Mouse (Mus musculus): ENCODE data around the gene Adcy2. TPM values are rescaled to one million over a fixed set of nuclear protein-coding genes. Genes with fewer than 3 reads are reported as not detected.

Gene Adcy2
- total and polyA plus RNA-seq, 3 experiments = not detected

- Histone ChIP-seq H3K9ac (ENCODE audit: insufficient read depth, low read depth) (no peak overlapping the region), H3K4me1 (ENCODE audit: control insufficient read depth in 1 of 2, insufficient read depth in 2 of 2) (no peaks in the 10 kb centered on the region), H3K79me2 (replicated peaks; ENCODE audit: control insufficient read depth, extremely low read depth, insufficient read depth, poor library complexity, severe bottlenecking) (no peaks in the 10 kb centered on the region), H3K9me3 (replicated peaks; ENCODE audit: low read length) (peaks cover 40% of the 10 kb centered on the region), H3K4me2 (ENCODE audit: insufficient read depth, low read depth, poor library complexity, severe bottlenecking) (no peak overlapping the region), H3K27ac (ENCODE audit: insufficient read depth, low read depth) (no peak overlapping the region), H3K36me3 (replicated peaks in 1 of 2; ENCODE audit: control insufficient read depth in 1 of 2, insufficient read depth in 1 of 2, low read length in 1 of 2) (no peaks in the 10 kb centered on the region), H3K27me3 (replicated peaks) (no peaks in the 10 kb centered on the region), H3K4me3 (replicated peaks in 1 of 3; ENCODE audit: low read depth in 2 of 3, low read length in 2 of 3, poor library complexity in 1 of 3) (no peak overlapping the region)
- dilution Hi-C loops (cut with MboI; ENCODE audit: extremely low pct_ligation_motif_present, extremely low pct_unique_long_range_greater_than_20kb, low sequenced_read_pairs) = no loop called here
- in situ Hi-C loops (cut with MboI; ENCODE audit: low pct_ligation_motif_present, low pct_unique_long_range_greater_than_20kb, low sequenced_read_pairs) = no loop called here
- TF ChIP-seq MAZ (IDR thresholded peaks at IDR 0.05; ENCODE audit: low read depth, low read length) (no peak), CHD1 (IDR thresholded peaks at IDR 0.05; ENCODE audit: low read depth, low read length) (no peak), RAD21 (IDR thresholded peaks at IDR 0.05; ENCODE audit: low read depth, low read length) (no peak), TBP (conservative IDR thresholded peaks at IDR 0.05; ENCODE audit: low read depth, low read length) (no peak), SIN3A (IDR thresholded peaks at IDR 0.05; ENCODE audit: low read length) (no peak), MEF2A (IDR thresholded peaks at IDR 0.05; ENCODE audit: borderline replicate concordance, low read depth, low read length) (no peak), UBTF (IDR thresholded peaks at IDR 0.05; ENCODE audit: low read depth, low read length) (no peak), JUN (IDR thresholded peaks at IDR 0.05; ENCODE audit: insufficient read depth, low read depth, low read length) (no peak), ETS1 (conservative IDR thresholded peaks at IDR 0.05; ENCODE audit: low read depth, low read length) (no peak), RCOR1 (conservative IDR thresholded peaks at IDR 0.05; ENCODE audit: low read depth, low read length) (no peak), KAT2A (IDR thresholded peaks at IDR 0.05; ENCODE audit: insufficient replicate concordance, low read length) (no peak), MYC (IDR thresholded peaks at IDR 0.05; ENCODE audit: low read depth, low read length) (no peak), MAX (IDR thresholded peaks at IDR 0.05; ENCODE audit: low read length) (no peak), MAFK (IDR thresholded peaks at IDR 0.05; ENCODE audit: insufficient replicate concordance, low read length) (no peak), IRF4 (IDR thresholded peaks at IDR 0.05; ENCODE audit: low read depth, low read length) (no peak), ZC3H11A (IDR thresholded peaks at IDR 0.05; ENCODE audit: low read depth, low read length) (no peak), ZMIZ1 (IDR thresholded peaks at IDR 0.05; ENCODE audit: low read depth, low read length) (no peak), EP300 (IDR thresholded peaks at IDR 0.05; ENCODE audit: low read length) (no peak)
- DNase-seq (ENCODE audit: extremely low read depth) = no peak
These were observed 85.6 kb downstream of the Adcy2 start for GRCm38 (mm10) chr13:68913666-68914288.

GRCm38 (mm10) chr13:68906667-68907066 lies 92.7 kb downstream of the Adcy2 start:
- Histone ChIP-seq H3K4me3 (replicated peaks in 1 of 3; ENCODE audit: low read depth in 2 of 3, low read length in 2 of 3, poor library complexity in 1 of 3) (no peak overlapping the region), H3K79me2 (replicated peaks; ENCODE audit: control insufficient read depth, extremely low read depth, insufficient read depth, poor library complexity, severe bottlenecking) (no peaks in the 10 kb centered on the region), H3K27ac (ENCODE audit: insufficient read depth, low read depth) (no peak overlapping the region), H3K27me3 (replicated peaks) (no peaks in the 10 kb centered on the region), H3K4me1 (ENCODE audit: control insufficient read depth in 1 of 2, insufficient read depth in 2 of 2) (no peaks in the 10 kb centered on the region), H3K9ac (ENCODE audit: insufficient read depth, low read depth) (no peak overlapping the region), H3K4me2 (ENCODE audit: insufficient read depth, low read depth, poor library complexity, severe bottlenecking) (no peak overlapping the region), H3K9me3 (replicated peaks; ENCODE audit: low read length) (peaks cover 56% of the 10 kb centered on the region), H3K36me3 (replicated peaks in 1 of 2; ENCODE audit: control insufficient read depth in 1 of 2, insufficient read depth in 1 of 2, low read length in 1 of 2) (no peaks in the 10 kb centered on the region)
- dilution Hi-C loops (cut with MboI; ENCODE audit: extremely low pct_ligation_motif_present, extremely low pct_unique_long_range_greater_than_20kb, low sequenced_read_pairs) = no loop called here
- in situ Hi-C loops (cut with MboI; ENCODE audit: low pct_ligation_motif_present, low pct_unique_long_range_greater_than_20kb, low sequenced_read_pairs) = no loop called here
- DNase-seq (ENCODE audit: extremely low read depth) = no peak
- no peak for TF ChIP-seq MEF2A (IDR thresholded peaks at IDR 0.05; ENCODE audit: borderline replicate concordance, low read depth, low read length)
- TF ChIP-seq USF1 (IDR thresholded peaks at IDR 0.05; ENCODE audit: low read depth, low read length) = no peak
- TF ChIP-seq SMC3 (IDR thresholded peaks at IDR 0.05; ENCODE audit: low read depth, low read length) = no peak
- TF ChIP-seq NELFE (IDR thresholded peaks at IDR 0.05; ENCODE audit: low read depth, low read length) = no peak
- TF ChIP-seq CHD2 (IDR thresholded peaks at IDR 0.05; ENCODE audit: low read length) = no peak
